Mouse (Mus musculus): ENCODE data around the gene Rab8a. TPM values are rescaled to one million over a fixed set of nuclear protein-coding genes. Genes with fewer than 3 reads are reported as not detected.

Gene Rab8a
- 220 TPM for polyA plus RNA-seq (2017; shearing (Covaris generic))

GRCm38 (mm10) chr8:72160707-72161697, at the start of gene Rab8a:
Gene Rab8a (plus strand): TSS chr8:72161200.

GRCm38 (mm10) chr8:72134756-72135445, 26.1 kb upstream of the Rab8a start, which contains the start of gene Tpm4:
Gene Tpm4 (plus strand): TSS chr8:72134975.

GRCm38 (mm10) chr8:72189417-72190214, 28.6 kb downstream of the Rab8a start, which contains the start of gene Hsh2d:
Gene Hsh2d (plus strand): TSS chr8:72189638.

GRCm38 (mm10) chr8:72212751-72213150, 51.8 kb downstream of the Rab8a start, which contains the start of gene Cib3:
Gene Cib3 (minus strand): TSS chr8:72212837.

GRCm38 (mm10) chr8:72213536-72213935, 52.5 kb downstream of the Rab8a start, which contains the start of gene Gm11034:
Gene Gm11034 (minus strand): TSS chr8:72213636.

GRCm38 (mm10) chr8:72219541-72220363, 58.8 kb downstream of the Rab8a start, which contains the start of gene Fam32a:
Gene Fam32a (plus strand): TSS chr8:72219730.

Other genes starting within 250 kb of the Rab8a start
- gene Zfp961, start 210.2 kb upstream of the Rab8a start, polyA plus RNA-seq (2017; shearing (Covaris generic)), result 30.7 TPM
- gene Cyp4f18, start 151.6 kb upstream of the Rab8a start, polyA plus RNA-seq (2017; shearing (Covaris generic)), result 0.87 TPM
- gene Olfr372, start 120.0 kb upstream of the Rab8a start, polyA plus RNA-seq (2017; shearing (Covaris generic)), result 0.20 TPM
- gene Olfr373, start 78.0 kb upstream of the Rab8a start, polyA plus RNA-seq (2017; shearing (Covaris generic)), result 0.24 TPM
- gene Olfr374, start 54.2 kb upstream of the Rab8a start, polyA plus RNA-seq (2017; shearing (Covaris generic)), result 0.22 TPM
- gene Tpm4, start 26.2 kb upstream of the Rab8a start, polyA plus RNA-seq (2017; shearing (Covaris generic)), result 367 TPM
- gene Hsh2d, start 28.4 kb downstream of the Rab8a start, polyA plus RNA-seq (2017; shearing (Covaris generic)), result 31.6 TPM
- gene Cib3, start 51.6 kb downstream of the Rab8a start, polyA plus RNA-seq (2017; shearing (Covaris generic)), result not detected
- not detected for gene Gm11034, start 52.4 kb downstream of the Rab8a start, polyA plus RNA-seq (2017; shearing (Covaris generic))
- 126 TPM for gene Fam32a, start 58.5 kb downstream of the Rab8a start, polyA plus RNA-seq (2017; shearing (Covaris generic))
- gene Ap1m1, start 78.8 kb downstream of the Rab8a start, polyA plus RNA-seq (2017; shearing (Covaris generic)), result 180 TPM
- 6.2 TPM for gene Gm10282, start 144.1 kb downstream of the Rab8a start, polyA plus RNA-seq (2017; shearing (Covaris generic))
- gene Klf2, start 157.8 kb downstream of the Rab8a start, polyA plus RNA-seq (2017; shearing (Covaris generic)), result 12.4 TPM

Measured in activated CD4-positive, CD25-positive, alpha-beta regulatory T cell, adult 9 weeks (primary cell).